Mouse (Mus musculus) E14TG2a.4 (cell line): ENCODE data around the gene Ptprb.

Source experiments
- CTCF ChIP-seq: conservative IDR thresholded peaks from 2 replicates; pipeline ENCODE4 v1.5.1; 2014; ENCODE audit warnings: low read length
- NANOG ChIP-seq: IDR thresholded peaks from 2 replicates; pipeline ENCODE4 v1.6.1; 2014; ENCODE audit warnings: borderline replicate concordance, low read length, mixed read lengths

DNA sequence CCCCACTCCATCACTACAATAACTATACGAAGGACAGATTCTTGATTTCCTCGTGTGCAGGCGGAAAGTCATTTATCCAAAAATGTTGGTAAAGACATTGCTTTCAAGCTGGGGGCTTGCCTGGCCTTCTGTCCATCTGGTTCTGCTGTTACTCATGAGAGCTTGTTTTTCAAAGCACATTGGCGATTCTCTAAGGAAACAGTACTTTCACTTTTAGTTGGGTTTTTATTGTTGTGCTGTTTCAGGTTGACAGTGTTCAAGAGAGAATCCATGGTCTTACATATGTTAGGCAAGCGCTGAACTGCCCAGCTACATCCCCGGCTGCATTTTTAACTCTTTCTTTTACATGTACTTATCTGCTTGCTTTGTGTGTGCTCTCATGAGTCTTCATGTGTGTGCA, 73.7 kb downstream of the Ptprb start:
- TF ChIP-seq CTCF (no peak), NANOG (no peak)
